Mouse (Mus musculus) heart, embryonic 13.5 days (tissue): ENCODE results near the gene Gja1. TPM values are rescaled to one million over a fixed set of nuclear protein-coding genes. Genes with fewer than 3 reads are reported as not detected.

Source experiments
- ATAC-seq: fragments of 200-750 bp; cut with Nextera tagmentation; 2 replicates; pipeline ENCODE4 v1.8.0; 2017; ENCODE audit warnings: moderate TSS enrichment; ENCODE audit not compliant: insufficient number of reproducible peaks, low FRiP score, low TSS enrichment; ENCODE audit errors: extremely low read depth
- H3K27ac ChIP-seq: fragments of 300-500 bp; sonication (generic); replicated peaks from 2 replicates; pipeline ENCODE4 v1.5.1; 2015; ENCODE audit warnings: moderate library complexity, mild to moderate bottlenecking, inconsistent platforms
- H3K27me3 ChIP-seq: fragments of 300-500 bp; sonication (generic); replicated peaks from 2 replicates; pipeline ENCODE4 v1.6.1; 2015; ENCODE audit warnings: mild to moderate bottlenecking, inconsistent platforms
- H3K36me3 ChIP-seq: fragments of 300-500 bp; sonication (generic); 2 replicates; pipeline ENCODE4 v1.6.1; 2015; ENCODE audit warnings: mild to moderate bottlenecking, inconsistent platforms
- H3K4me1 ChIP-seq: fragments of 300-500 bp; sonication (generic); 2 replicates; pipeline ENCODE4 v1.6.1; 2015; ENCODE audit warnings: inconsistent platforms
- H3K4me2 ChIP-seq: fragments of 300-500 bp; sonication (generic); 2 replicates; pipeline ENCODE4 v1.6.1; 2015; ENCODE audit warnings: inconsistent platforms, mild to moderate bottlenecking, moderate library complexity
- H3K4me3 ChIP-seq: fragments of 300-500 bp; sonication (generic); 2 replicates; pipeline ENCODE4 v1.5.1; 2015; ENCODE audit warnings: moderate library complexity, mild to moderate bottlenecking, inconsistent platforms
- H3K9ac ChIP-seq: fragments of 300-500 bp; sonication (generic); 2 replicates; pipeline ENCODE4 v1.6.1; 2015; ENCODE audit warnings: inconsistent platforms, mild to moderate bottlenecking, moderate library complexity
- H3K9me3 ChIP-seq: fragments of 300-500 bp; sonication (generic); 2 replicates; pipeline ENCODE4 v1.6.1; 2016; ENCODE audit warnings: inconsistent platforms
- WGBS: fragments of 180-500 bp; shearing (Covaris S2); methylation state at CpG from one replicate; pipeline ENCODE4 v1.1.7; 2015; ENCODE audit warnings: mixed read lengths; 5-methylcytosine and 5-hydroxymethylcytosine counted together
- polyA plus RNA-seq: library from polyadenylated mRNA; unstranded; fragments of >200 nt; fragmentation: Nextera tagmentation; extraction: Ambion mirVana; gene quantifications from 2 replicates; pipeline ENCODE4 v1.2.1, GENCODE M21; 2015

Gene Gja1
- 299 and 323 TPM in 2 replicates for polyA plus RNA-seq

DNA sequence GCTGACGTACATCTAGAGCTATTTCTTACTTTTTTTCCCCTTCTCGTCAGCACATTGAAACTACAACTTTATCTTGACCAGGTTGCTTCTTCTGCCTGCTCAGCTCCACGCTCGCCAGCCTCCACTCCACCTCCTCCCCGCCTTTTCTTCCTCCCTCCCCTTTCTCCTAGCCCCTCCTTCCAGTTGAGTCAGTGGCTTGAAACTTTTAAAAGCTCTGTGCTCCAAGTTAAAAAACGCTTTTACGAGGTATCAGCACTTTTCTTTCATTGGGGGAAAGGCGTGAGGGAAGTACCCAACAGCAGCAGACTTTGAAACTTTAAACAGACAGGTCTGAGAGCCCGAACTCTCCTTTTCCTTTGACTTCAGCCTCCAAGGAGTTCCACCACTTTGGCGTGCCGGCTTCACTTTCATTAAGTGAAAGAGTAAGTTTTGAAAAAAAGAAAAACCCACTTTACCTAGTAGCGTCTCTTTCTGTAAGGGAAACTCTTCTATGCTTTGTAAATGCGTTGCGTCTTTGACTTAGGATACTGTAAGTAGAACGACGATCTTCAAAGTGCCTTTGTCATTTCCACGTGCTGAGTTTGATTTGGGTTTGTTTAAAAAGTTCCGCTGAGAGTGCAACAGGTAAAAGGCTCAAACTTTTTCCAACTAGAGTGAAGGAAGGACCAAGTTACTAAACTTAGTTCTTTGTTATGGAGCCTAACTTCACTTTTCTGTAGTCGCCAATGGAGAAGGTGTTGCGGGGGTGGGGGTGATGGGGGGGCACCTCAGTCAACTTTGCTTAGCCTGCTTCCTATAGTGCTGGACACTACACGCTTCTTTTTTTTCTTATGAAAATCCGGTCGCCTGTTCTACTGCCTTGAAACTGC lies at the start of gene Gja1:
TSS of gene Gja1 (plus strand) at position 234 of the 869 bp plus-strand sequence.
- peaks cover 34% of the 10 kb centered on the region for H3K4me1 ChIP-seq
- H3K36me3 ChIP-seq: peaks cover 4% of the 10 kb centered on the region; the same call in 1 of the 2 replicates
- H3K27me3 ChIP-seq: no peaks in the 10 kb centered on the region
- under 1% methylated on average over 23 of the region's 23 CpGs for WGBS
- ATAC-seq: no peak
- no peaks in the 10 kb centered on the region for H3K9me3 ChIP-seq
- peak within 1 kb of the TSS; percentile 72 for H3K4me2 ChIP-seq
- peak within 1 kb of the TSS; percentile 92 for H3K27ac ChIP-seq
- H3K9ac ChIP-seq: peak within 1 kb of the TSS; percentile 96
- peak within 1 kb of the TSS; percentile 87 for H3K4me3 ChIP-seq

DNA sequence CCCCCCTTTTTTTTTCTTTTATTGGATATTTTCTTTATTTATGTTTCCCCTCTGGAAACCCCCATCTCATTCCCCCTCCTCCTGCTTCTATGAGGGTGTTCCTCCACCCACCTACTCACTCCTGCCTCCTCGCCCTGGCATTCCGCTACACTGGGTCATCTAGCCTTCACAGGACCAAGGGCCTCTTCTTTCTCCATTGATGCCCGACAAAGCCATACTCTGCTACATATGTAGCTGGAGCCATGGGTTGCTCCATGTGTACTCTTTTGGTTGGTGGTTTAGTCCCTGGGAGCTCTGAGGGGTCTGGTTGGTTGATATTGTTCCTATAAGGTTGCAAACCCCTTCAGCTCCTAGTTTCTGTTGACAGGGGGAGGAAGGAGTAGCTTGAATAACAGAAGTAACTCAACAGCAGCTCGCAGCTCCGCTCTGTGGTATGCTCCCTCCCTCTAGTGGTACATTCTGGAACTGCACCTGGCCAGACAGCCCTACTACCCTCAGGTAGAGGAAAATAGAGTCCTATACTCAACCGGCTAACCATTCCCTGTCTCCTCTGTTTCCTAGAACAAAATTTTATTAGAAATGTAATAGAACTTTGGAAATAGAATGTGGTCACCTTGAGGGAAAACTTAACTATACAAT lies 38.2 kb upstream of the Gja1 start:
- Histone ChIP-seq H3K4me1 (no peaks in the 10 kb centered on the region; the same call in 1 of the 2 replicates), H3K27ac (no peak overlapping the region), H3K9ac (no peak overlapping the region), H3K9me3 (no peaks in the 10 kb centered on the region), H3K36me3 (no peaks in the 10 kb centered on the region), H3K4me2 (no peak overlapping the region), H3K4me3 (no peak overlapping the region), H3K27me3 (no peaks in the 10 kb centered on the region)
- WGBS: 46% methylated on average over 6 of the region's 6 CpGs
- no peak for ATAC-seq

DNA sequence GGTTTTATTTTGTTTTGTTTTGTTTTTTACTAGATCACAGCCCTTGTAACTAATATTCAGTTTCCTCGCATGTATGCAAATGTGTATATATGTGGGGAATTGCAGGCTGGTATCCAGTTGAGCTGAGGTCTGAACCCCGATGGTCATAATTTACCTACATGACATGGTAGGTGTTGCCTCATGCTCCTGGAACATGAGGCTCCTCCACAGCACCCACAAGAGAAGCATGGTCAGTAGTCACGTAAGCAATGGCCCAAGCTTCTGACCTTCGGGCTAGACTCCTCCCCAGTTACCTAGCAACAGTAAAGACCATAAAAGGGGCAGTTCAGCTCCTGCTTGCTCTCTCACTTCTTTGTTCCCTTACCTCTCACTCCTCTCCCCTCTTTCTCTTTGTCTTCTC lies 16.7 kb upstream of the Gja1 start:
- no peak overlapping the region for H3K27ac ChIP-seq
- no peaks in the 10 kb centered on the region for H3K27me3 ChIP-seq
- H3K36me3 ChIP-seq: no peaks in the 10 kb centered on the region
- no peak overlapping the region for H3K4me2 ChIP-seq
- no peaks in the 10 kb centered on the region for H3K4me1 ChIP-seq
- WGBS: 64% methylated on average over 4 of the region's 4 CpGs
- no peak for ATAC-seq
- H3K9ac ChIP-seq: no peak overlapping the region
- no peak overlapping the region for H3K4me3 ChIP-seq
- no peaks in the 10 kb centered on the region for H3K9me3 ChIP-seq

DNA sequence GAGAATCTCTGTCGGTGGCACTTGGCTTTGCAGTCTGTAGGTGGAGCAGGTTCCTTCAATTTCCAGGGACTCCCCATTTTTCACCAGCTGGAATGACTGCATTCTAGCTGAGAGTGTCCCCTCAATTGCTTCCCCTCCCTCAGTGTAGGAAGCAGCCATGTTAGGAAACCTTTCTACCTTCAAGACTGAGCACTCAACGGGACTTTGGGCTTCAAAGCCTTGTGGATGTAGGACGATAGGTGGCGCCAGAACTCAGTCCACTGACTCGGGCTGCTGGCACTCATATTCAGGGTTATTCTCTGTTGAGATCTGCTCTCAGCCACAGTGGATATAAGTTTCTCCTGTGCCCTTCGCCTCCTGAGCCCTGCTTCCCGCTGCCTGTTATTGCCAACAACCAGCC lies 8.1 kb upstream of the Gja1 start:
- no peak overlapping the region for H3K9ac ChIP-seq
- WGBS: 18% methylated on average over 7 of the region's 7 CpGs
- H3K4me3 ChIP-seq: no peak overlapping the region
- no peaks in the 10 kb centered on the region for H3K9me3 ChIP-seq
- H3K4me2 ChIP-seq: no peak overlapping the region
- no peaks in the 10 kb centered on the region for H3K27me3 ChIP-seq
- 0 out of 2 replicates have a peak, but pooled peaks have one; percentile 25 for ATAC-seq
- H3K36me3 ChIP-seq: no peaks in the 10 kb centered on the region
- H3K27ac ChIP-seq: no peak overlapping the region
- peaks cover 9% of the 10 kb centered on the region for H3K4me1 ChIP-seq

DNA sequence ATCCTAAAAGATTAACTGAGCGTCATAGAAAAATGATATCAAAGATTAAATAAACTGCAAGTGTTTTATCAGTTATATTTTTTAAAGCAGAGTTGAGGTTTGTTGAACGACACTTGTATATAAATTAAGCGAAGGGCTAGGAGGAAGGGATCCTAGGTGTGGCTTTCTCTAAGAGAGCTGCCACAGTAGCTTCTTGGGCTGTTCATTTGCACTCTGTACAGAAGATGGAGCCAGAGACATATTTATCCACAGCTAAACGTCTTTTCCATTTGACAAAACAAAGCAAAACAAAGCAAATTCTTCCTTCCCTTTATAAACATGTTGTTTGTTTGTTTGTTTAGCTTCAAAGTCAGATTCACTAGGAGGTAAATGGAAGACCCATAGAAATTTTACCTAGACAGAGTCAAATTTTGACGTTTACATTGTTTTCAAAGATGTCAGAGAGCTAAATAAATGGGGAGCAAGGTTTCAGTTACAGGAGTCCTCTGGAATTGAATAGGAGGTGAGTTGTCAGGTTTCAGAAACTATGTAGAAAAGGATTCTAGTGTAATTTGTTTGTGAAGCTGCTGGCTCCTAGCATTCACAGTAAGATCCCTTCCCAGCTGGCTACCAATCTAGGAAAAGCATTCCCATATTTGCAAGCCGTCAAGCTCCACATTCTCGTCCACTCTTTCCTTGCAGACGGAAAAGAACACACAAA lies 4.0 kb upstream of the Gja1 start:
- H3K27ac ChIP-seq: no peak overlapping the region
- H3K4me3 ChIP-seq: peak overlapping the region; percentile 24
- no peak for ATAC-seq
- no peaks in the 10 kb centered on the region for H3K9me3 ChIP-seq
- H3K9ac ChIP-seq: peak overlapping the region; percentile 44
- H3K4me2 ChIP-seq: peak overlapping the region; percentile 62
- 22% methylated on average over 8 of the region's 8 CpGs for WGBS
- H3K4me1 ChIP-seq: peaks cover 21% of the 10 kb centered on the region
- no peaks in the 10 kb centered on the region for H3K36me3 ChIP-seq
- no peaks in the 10 kb centered on the region for H3K27me3 ChIP-seq

DNA sequence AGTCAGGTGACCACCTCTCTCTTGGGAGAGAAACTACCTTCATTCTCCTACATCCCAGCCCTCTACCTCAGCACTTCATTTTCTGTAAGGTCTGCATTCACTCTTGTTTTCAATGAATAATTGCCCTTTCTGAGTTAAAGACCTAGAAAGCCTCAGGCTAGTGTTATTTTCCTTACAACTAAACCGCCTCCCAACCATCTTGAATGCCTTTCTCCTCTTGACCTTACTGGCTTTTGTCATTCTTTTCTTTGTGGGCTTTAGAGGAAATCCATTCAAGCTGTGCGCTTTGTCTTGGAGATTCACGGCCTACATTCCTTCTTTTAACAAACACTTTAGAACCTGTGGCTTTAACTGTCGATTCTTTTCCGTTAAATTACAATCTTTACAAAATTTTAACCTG lies 3.0 kb upstream of the Gja1 start:
- Histone ChIP-seq H3K27ac (no peak overlapping the region), H3K36me3 (no peaks in the 10 kb centered on the region), H3K9me3 (no peaks in the 10 kb centered on the region), H3K27me3 (no peaks in the 10 kb centered on the region), H3K4me2 (no peak overlapping the region), H3K4me3 (no peak overlapping the region), H3K4me1 (peaks cover 21% of the 10 kb centered on the region), H3K9ac (no peak overlapping the region)
- no peak for ATAC-seq
- WGBS: 50% methylated on average over 5 of the region's 5 CpGs

DNA sequence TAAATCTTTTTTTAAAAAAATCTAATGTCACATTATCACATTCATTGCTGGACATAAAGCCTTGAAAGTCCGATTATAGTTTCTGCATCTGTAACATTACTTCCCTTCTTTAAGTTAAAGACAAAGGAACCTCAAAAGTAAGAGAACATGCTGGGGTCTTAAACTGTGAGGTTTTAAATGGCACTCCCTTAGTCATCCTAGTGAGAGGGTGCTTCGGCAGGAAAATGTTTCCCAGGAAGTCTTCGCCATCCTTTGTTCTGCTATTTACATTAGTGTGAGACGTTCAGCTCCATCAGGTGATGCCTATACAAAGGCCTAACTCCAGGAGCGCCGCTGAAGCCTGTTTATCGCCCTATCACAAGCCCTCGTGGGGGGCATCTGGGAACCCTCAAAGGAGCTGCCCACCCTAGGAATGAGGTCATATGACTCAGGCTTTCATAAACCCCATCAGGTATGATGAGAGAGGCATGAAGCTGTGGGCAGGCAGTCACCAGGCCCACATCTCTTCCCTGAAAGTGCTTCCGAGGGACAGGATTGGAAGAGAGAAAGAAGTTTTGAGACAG lies 1.1 kb upstream of the Gja1 start:
- H3K27me3 ChIP-seq: no peaks in the 10 kb centered on the region
- H3K9ac ChIP-seq: peak overlapping the region; percentile 96; the same call in 1 of the 2 replicates
- H3K4me2 ChIP-seq: peak overlapping the region; percentile 72
- no peaks in the 10 kb centered on the region for H3K36me3 ChIP-seq
- WGBS: 30% methylated on average over 9 of the region's 9 CpGs
- peaks cover 26% of the 10 kb centered on the region for H3K4me1 ChIP-seq
- no peak for ATAC-seq
- no peaks in the 10 kb centered on the region for H3K9me3 ChIP-seq
- H3K4me3 ChIP-seq: peak overlapping the region; percentile 87
- H3K27ac ChIP-seq: peak overlapping the region; percentile 92

DNA sequence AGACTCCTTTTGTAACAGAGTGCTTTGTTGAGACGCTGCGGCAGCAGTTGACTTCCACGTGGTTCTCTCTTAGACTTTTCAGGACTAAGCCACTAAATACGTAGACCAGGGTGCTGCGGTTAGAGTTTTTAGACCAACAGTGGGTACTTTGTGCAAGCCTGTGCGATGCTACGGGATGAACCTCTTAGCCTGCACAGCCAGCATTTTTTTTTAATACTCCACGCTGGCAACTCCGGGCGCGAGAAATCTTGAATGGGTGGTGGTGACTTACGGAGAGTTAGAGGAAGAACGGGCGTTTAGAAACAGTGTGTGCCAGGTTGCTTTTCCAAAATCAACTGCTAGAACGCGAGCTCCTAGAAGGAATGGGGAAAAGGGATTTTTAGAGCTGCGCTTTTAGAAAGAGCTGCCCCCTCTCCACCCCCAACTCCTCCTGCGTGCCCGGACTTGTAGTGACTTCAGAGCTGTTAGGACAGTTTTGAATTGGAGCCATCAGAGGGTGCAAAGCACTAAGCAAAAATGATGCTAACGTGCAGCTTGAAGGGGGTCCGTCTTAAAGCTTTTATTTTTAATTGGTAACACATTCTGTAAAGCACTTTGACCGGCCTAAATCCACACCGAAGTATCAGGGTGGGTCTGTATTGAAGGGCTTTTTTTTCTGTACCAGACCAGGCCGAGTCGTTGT lies 977 bp downstream of the Gja1 start:
- no peak for ATAC-seq
- Histone ChIP-seq H3K27ac (peak overlapping the region; percentile 92), H3K4me2 (peak overlapping the region; percentile 72), H3K27me3 (no peaks in the 10 kb centered on the region), H3K4me1 (peaks cover 34% of the 10 kb centered on the region), H3K9me3 (no peaks in the 10 kb centered on the region), H3K9ac (peak overlapping the region; percentile 96), H3K36me3 (peaks cover 7% of the 10 kb centered on the region), H3K4me3 (peak overlapping the region; percentile 87)
- WGBS: under 1% methylated on average over 25 of the region's 25 CpGs

DNA sequence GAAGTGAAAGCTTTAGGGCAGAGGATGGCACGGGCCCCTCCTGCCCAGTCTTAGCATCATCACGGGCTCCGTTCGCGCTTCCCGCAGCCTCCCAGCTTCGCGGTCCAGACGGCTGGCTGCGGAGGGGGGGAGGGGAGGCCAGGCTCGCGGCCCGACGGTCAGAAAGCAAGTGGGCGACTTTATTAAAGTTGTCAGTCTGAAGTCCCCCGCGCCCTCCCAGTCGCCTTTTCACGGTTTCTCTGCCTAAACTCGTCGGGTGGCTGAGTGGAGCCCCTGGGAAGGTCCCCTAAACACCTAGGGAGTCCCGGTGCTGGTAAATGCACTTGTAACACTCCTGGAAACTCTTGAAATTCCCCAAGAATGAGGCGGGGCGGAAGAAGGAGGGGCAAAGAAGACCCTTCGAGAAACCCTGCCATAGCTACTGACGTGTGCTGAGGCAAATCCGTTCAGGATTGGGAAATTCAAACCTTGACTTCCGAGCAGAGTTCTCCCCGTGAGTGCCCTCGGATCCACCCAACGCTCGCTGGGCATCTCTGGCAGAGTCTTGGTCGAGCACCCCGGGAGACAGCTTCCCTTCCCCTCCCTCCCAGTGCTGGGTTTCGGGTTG lies 1.6 kb downstream of the Gja1 start:
- Histone ChIP-seq H3K36me3 (peaks cover 11% of the 10 kb centered on the region), H3K9me3 (no peaks in the 10 kb centered on the region), H3K27ac (peak overlapping the region; percentile 92), H3K4me3 (peak overlapping the region; percentile 87), H3K4me1 (peaks cover 28% of the 10 kb centered on the region), H3K9ac (peak overlapping the region; percentile 96), H3K4me2 (peak overlapping the region; percentile 72), H3K27me3 (no peaks in the 10 kb centered on the region)
- 0 out of 2 replicates have a peak, but pooled peaks have one; percentile 39 for ATAC-seq
- WGBS: 0% methylated on average over 35 of the region's 35 CpGs

DNA sequence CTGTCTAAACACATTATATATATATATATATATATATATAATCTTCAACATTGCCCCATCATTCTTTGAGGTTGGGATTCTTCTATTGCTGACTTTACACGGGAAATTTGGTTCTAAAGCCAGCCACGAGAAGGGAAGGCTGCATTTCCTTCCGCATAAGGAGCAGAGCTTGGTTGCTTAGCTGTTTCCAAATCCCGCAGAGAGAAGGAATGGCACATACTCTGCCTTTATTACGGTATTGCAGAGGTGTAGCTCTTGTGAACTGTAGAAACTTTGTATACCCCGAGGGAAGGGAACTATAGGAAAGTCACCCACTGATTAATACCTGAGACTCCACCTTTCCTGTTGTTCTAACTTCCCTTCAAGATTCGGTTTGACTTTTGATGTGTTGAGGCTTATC lies 2.6 kb downstream of the Gja1 start:
- WGBS: 8% methylated on average over 7 of the region's 7 CpGs
- peak overlapping the region; percentile 72 for H3K4me2 ChIP-seq
- H3K4me1 ChIP-seq: peaks cover 23% of the 10 kb centered on the region
- no peaks in the 10 kb centered on the region for H3K27me3 ChIP-seq
- H3K9ac ChIP-seq: peak overlapping the region; percentile 96
- H3K9me3 ChIP-seq: no peaks in the 10 kb centered on the region
- ATAC-seq: no peak
- H3K4me3 ChIP-seq: peak overlapping the region; percentile 87
- H3K27ac ChIP-seq: peak overlapping the region; percentile 92
- peaks cover 14% of the 10 kb centered on the region for H3K36me3 ChIP-seq
